Mouse (Mus musculus): ENCODE measurements around the gene Gramd4.
"Not testable (repeated sequence)": the region's sequence is repeated elsewhere in the genome, so short reads cannot be mapped to it uniquely, and the experiment has no call there.

Gene Gramd4

GRCm38 (mm10) chr15:86116421-86116820 lies 58.9 kb downstream of the Gramd4 start:
- no peak for DNase-seq (ENCODE audit: low read depth, low spot score)

DNA sequence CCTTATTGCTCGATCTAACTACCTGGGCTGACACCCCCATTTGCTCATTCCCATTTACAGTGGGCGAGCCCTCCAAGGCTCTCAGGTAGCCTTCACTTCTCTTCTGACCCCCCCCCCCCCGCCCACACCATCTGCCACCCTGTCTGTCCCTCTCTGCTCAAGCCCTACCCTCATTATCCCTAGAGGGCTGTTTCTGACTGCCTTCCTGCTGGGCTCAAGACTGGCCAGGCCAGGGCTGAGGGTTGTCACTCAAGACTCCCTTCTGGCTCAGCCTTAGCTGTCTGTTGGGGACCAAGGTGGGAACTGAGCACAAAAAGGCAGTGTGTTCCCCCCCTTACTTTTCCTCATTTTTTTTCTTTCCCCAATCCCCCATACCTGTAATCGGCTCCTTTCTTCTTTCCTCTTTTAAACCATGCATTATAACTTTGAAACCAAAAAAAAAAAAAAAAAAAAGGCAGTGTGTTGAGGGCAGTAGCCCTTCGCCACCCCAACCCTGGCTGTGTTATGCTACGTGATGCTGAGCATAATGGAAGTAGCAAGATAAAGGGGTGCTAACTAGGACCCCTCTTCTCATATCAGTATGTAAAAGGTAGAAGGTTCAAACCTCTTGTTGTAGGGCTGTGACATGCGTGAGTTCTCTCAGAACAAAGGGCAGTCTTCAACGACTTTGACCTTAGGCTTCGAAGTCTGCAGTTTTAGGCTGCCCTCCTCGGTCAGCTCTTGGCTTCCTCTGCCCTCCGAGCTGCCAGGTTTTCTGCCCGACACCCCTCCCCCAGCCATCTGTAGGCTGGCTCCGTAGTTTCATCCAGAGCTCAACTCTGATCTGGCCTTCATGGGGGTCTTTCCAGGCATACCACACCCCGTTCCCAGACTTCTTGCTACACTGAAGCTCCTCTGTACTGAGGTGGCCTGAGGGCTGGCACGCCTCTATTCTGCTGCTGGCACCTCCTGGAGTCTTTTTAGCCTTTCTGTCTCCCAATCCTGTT lies 59.9 kb downstream of the Gramd4 start:
- no peak for DNase-seq (ENCODE audit: low read depth, low spot score)

GRCm38 (mm10) chr15:86119186-86119585 lies 61.7 kb downstream of the Gramd4 start:
- no peak for DNase-seq (ENCODE audit: low read depth, low spot score)

GRCm38 (mm10) chr15:86122261-86122949 lies 64.9 kb downstream of the Gramd4 start:
- DNase-seq (ENCODE audit: low read depth, low spot score), result no peak

GRCm38 (mm10) chr15:86123409-86123808 lies 65.9 kb downstream of the Gramd4 start:
- DNase-seq (ENCODE audit: low read depth, low spot score), result no peak

- DNase-seq (ENCODE audit: low read depth, low spot score), result peak; percentile 29
Measured at GRCm38 (mm10) chr15:86124359-86124758, 66.9 kb downstream of the Gramd4 start.

DNA sequence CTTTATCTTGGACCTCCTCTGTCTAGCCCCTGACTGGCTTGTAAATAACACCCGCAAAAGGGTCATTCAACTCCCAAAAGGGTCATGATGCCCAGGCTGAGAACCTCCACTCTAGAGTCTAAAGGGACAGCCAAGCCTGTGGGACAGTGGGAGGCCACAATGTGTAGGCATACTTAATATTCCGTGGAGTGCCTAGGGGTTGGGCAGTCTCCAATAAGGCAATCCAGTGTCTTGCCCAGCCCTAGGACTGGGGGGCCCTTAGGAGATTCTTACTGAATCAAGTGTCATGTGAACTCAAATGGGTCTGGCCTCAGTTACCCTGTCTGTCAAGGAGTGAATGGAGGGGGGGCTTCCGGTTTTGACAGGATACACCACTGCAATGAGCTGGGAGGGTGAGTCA lies 71.5 kb downstream of the Gramd4 start:
- DNase-seq (ENCODE audit: low read depth, low spot score), result no peak

DNA sequence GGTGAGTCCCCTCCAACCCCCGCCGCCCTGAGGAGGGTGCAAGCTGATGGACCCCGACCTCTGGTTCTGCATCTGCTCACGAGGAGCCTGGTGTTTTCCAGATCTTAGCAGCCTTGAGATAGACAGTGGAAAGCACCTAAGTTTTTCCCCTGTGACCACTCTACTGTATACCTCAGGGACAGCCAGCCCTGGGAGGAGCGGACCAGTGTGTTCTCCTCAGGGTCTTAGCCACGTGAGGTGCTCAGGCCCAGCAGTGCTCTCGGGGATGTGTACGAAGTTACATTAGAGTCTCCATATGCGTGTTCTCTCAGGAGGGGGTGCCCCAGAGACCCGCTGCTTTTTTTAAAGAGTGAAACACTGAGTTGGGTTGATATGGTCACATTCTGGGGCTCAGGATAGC lies 73.2 kb downstream of the Gramd4 start:
- DNase-seq (ENCODE audit: low read depth, low spot score), result no peak

GRCm38 (mm10) chr15:86134941-86135783 lies 77.7 kb downstream of the Gramd4 start:
- DNase-seq (ENCODE audit: low read depth, low spot score), result peak; percentile 61

GRCm38 (mm10) chr15:86137638-86138037 lies 80.1 kb downstream of the Gramd4 start:
- no peak for DNase-seq (ENCODE audit: low read depth, low spot score)

DNA sequence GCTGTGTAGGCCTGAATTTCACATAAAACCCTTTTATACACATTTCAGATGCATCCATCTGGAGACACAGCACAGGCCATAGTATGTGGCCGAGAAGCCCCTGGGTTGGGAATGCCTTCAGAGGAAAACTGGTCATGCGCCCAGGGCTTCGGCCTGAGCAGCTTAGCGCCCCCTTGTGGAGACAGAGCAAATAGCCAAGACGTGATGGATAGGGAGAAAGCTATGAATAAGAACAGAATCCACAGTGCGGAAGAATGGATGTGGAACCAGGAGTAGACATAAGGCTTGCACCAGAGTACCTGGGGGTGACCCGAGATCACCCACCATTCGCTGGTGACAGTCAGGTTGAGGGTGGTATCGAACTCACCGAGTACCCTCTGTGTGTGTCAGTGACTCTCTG lies 82.8 kb downstream of the Gramd4 start:
- peak; percentile 18 for DNase-seq (ENCODE audit: low read depth, low spot score)

DNA sequence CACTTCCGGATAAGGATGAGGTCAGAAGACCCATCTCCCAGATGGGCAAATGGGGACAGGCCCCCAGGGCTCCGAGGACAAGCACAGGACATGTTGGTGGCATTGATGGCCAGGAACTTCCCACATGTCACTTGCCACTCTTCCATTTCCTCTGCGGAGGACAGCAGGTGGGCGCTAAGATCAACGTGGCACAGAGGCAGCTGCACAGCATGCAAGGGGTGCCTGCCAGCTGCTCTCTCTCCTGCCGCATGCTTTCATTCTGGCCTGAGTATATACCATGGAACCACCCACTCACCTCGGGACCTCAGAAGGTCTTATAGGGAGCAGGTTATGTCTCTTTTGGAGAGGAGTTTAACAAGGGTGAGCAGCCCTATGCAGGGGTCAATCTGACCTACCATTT lies 87.1 kb downstream of the Gramd4 start:
- no peak for DNase-seq (ENCODE audit: low read depth, low spot score)

- DNase-seq (ENCODE audit: low read depth, low spot score), result no peak
Measured at GRCm38 (mm10) chr15:86145046-86145445, 87.6 kb downstream of the Gramd4 start.

DNA sequence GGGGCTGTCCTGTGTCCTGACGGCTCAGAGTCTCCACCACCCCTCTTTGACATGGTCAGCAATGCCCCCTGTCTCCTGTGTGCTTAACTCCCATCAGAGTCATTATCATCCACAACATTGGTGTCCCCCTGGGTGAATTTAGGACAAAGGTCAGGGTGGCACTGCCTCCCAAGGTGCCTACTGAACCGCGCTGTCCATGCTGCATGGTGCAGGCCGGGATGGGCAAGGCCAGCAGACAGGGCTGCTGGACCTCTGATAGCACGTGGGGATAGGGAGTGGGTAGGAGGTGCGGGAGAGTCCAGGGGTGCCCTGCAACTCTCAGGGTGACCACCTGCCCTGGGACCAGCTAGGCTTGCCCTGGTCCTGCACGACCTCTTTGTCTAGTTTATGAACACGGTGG lies 89.4 kb downstream of the Gramd4 start:
- DNase-seq (ENCODE audit: low read depth, low spot score), result no peak

DNA sequence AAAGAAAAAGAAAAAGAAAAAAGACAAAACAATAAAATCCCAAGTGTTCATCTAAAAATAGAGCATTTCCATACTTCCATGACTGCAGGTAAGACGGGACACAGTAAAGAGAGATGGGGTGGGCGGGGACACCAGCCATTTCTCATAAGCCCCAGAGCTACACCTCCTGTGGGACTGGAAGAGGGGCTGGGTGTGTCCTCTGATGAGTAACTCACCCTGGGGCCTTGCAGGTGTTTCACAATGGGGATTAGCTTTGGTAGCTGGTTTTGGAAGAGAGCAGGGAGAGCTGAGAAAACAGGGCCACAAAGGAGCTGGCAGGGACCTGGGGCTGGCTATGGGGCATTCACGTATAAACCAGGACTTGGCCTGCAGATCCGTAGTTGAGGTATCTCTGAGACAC lies 93.1 kb downstream of the Gramd4 start:
- no peak for DNase-seq (ENCODE audit: low read depth, low spot score)

DNA sequence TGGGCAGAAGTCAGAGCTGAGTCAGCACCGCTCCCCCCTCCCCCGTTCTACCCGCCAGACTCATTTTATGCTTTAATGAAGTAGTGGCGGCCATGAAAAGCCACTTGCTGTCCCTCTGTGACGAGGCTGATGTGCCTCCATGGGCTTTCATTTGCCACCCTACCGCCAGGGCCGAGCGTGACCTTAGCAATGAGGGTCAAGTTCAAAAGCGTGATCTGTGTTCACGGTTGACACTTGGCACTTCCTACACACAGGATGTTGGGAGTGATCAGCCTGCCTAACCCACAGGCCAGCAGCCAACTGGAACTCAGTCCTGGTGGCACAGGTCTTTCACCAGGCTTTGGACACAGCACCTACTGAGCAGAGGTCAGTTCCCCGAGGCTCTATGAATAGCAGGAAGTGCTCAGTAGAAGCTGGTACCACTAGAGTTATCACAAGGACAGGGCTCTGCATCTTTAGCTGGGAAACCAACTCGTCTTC lies 96.0 kb downstream of the Gramd4 start:
- no peak for DNase-seq (ENCODE audit: low read depth, low spot score)

DNA sequence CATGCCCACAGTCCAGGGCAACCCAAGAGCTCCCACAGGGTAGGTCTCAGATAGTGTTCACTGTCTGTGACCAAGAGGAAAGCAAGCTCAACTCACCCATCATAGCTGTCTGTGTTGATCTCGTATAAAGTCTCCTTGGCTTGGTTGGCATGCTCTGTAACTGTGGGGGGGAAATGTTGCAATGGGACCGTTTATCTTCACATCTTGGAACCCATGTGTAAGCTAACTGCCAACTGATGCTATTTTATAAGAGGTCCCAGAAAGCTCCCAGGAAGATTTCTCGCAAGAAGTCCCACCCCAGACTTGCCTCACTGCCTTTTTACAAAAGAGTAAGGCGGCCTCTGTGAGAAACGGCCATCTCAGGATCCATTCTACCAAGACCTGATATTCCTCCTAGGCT lies 99.0 kb downstream of the Gramd4 start:
- no peak for DNase-seq (ENCODE audit: low read depth, low spot score)

DNA sequence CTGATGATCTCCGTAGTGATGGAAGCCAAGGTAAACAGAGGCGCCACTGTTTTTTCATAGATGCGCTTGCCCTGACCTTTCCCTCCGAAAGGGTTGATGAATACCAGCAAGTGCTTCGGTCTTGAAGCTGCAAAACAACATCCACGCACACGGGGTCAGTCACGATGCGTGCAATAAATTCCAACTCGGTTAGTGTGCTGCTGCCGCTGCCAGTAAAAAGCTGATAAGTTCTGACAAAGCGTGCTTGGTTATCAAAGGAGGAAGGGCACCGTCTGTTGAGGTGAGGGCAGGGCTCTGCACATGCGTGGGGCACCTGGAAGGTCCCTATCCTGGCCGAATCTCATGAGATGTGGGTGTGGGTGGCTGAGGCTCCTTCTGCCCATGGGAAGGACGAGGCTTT lies 101.6 kb downstream of the Gramd4 start:
- no peak for DNase-seq (ENCODE audit: low read depth, low spot score)

GRCm38 (mm10) chr15:86159719-86160118 lies 102.2 kb downstream of the Gramd4 start:
- DNase-seq (ENCODE audit: low read depth, low spot score), result no peak

DNA sequence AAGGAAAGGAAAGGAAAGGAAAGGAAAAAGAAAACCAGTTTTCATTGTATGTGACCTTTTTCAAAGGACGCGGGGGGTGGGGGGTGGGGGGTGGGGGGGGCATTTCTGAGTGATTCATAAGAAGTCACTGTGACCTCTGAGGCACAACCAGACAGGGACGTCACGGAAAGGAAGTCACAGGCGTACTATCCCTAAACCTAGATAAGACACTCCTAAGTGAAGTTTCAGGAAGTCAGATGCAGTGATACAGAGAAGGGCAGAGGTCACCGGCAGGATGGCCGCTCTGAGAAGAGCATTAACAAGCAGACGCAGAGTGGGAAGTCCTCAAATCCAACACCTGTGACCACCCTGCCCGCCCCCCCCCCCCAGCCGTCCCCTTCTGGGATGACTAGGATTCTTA lies 103.4 kb downstream of the Gramd4 start:
- no peak for DNase-seq (ENCODE audit: low read depth, low spot score)

GRCm38 (mm10) chr15:86161800-86162199 lies 104.3 kb downstream of the Gramd4 start:
- not testable (repeated sequence) for DNase-seq (ENCODE audit: low read depth, low spot score)
